23 mouse cellular contexts compared by ENCODE assay signal in genomic region chr2:162884101-162884500, GRCm38 (mm10). TPM values are rescaled to one million over a fixed set of nuclear protein-coding genes. Genes with fewer than 3 reads are reported as not detected.
"Had no signal": no experiment of that assay in that cellular context is flagged by ENCODE, and none has a peak within 500 bp of the region (broad histone marks: within the 10 kb centered on the region; RNA-seq: fewer than 3 reads in every experiment).

No protein-coding gene starts in this region.

- ATAC-seq: liver, postnatal 0 days; lung, postnatal 0 days; midbrain, embryonic 13.5 days; midbrain, embryonic 16.5 days had no signal

- H3K27me3 ChIP-seq: liver, embryonic 15.5 days; lung, embryonic 15.5 days; midbrain, embryonic 13.5 days; neural tube, embryonic 13.5 days; neural tube, embryonic 15.5 days had no signal

- DNase-seq: liver, postnatal 0 days; lung, adult 2 months; lung, postnatal 14 days; lung, postnatal 36 days; retina, postnatal 1 day; right cerebral cortex, postnatal 14 days; right cerebral cortex, postnatal 4 days; spleen, adult 18-20 months; thymus, adult 2 months; thymus, postnatal 25 days; thymus, postnatal 4 days had no signal

- H3K4me2 ChIP-seq: liver, embryonic 15.5 days; lung, embryonic 15.5 days; midbrain, embryonic 11.5 days; midbrain, embryonic 13.5 days; neural tube, embryonic 13.5 days; neural tube, embryonic 15.5 days had no signal

- H3K27ac ChIP-seq: liver, embryonic 15.5 days; lung, embryonic 15.5 days; macrophage; midbrain, embryonic 13.5 days; neural tube, embryonic 13.5 days; neural tube, embryonic 15.5 days had no signal

- H3K4me1 ChIP-seq: liver, embryonic 15.5 days; lung, embryonic 15.5 days; megakaryocyte, embryonic 14.5 days; neural tube, embryonic 13.5 days; neural tube, embryonic 15.5 days had no signal

- H3K36me3 ChIP-seq: liver, embryonic 15.5 days; lung, embryonic 15.5 days; midbrain, embryonic 13.5 days; neural tube, embryonic 13.5 days; neural tube, embryonic 15.5 days had no signal

- H3K9ac ChIP-seq: liver, embryonic 15.5 days; liver, postnatal 0 days; lung, embryonic 15.5 days; midbrain, embryonic 13.5 days; neural tube, embryonic 13.5 days; neural tube, embryonic 15.5 days had no signal

- H3K4me3 ChIP-seq: liver, embryonic 15.5 days; lung, embryonic 15.5 days; megakaryocyte, embryonic 14.5 days; midbrain, embryonic 13.5 days; myocyte; neural tube, embryonic 13.5 days; neural tube, embryonic 15.5 days had no signal

- H3K9me3 ChIP-seq: liver, embryonic 15.5 days; lung, embryonic 15.5 days; midbrain, embryonic 13.5 days; neural tube, embryonic 13.5 days; neural tube, embryonic 15.5 days had no signal

RNA-seq across cellular contexts. Expression of gene L3mbtl1, which starts 59.2 kb away (rescaled TPM):
- polyA plus RNA-seq: lung, postnatal 0 days; macrophage; midbrain, embryonic 11.5 days; myocyte; small intestine, adult 2 months had no signal
